Mouse (Mus musculus): Measurements from ENCODE around the gene Nav2.

The Nav2 gene

DNA sequence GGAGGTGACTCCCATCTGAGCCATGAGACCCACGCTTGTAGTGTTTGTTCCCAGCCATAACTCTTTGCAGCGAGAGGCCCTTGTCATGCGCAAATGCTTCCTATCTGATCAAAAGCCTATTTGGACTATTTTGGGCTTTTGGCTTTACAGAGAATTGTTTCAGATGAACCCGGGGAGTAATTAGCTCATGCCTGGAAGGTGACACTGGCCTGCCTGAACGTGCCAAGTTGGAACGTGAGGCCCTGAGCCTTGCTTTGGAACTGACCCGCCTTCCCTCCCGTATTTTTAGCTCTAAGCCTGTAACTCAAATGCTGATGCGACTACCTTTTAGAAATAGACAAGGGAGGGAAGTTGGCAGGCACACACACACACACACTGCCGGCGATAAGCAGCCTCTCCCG lies 649.7 kb downstream of the Nav2 start:
- ATAC-seq (ENCODE audit: insufficient number of reproducible peaks, low FRiP score, low TSS enrichment), result peak; percentile 43

DNA sequence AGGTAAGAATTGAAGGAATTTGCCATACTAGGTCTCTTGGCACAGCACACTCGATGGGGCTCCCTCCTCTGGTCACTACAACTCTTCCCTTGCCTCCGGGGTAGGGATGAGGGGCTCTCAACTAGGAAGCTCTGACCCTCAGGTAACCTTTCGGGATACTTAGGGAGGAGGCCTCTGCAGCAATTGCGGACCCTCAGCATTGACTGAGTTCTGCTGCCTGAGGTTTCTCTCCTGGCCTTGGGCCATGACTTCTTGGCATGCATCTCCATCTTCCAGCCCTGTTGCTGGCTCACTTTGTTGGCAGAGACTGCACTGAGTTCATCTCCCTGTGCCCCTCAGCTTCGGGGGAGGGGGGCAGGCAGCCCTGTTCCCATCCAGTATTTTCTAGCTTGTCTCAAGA lies 650.4 kb downstream of the Nav2 start:
- no peak for ATAC-seq (ENCODE audit: insufficient number of reproducible peaks, low FRiP score, low TSS enrichment)

DNA sequence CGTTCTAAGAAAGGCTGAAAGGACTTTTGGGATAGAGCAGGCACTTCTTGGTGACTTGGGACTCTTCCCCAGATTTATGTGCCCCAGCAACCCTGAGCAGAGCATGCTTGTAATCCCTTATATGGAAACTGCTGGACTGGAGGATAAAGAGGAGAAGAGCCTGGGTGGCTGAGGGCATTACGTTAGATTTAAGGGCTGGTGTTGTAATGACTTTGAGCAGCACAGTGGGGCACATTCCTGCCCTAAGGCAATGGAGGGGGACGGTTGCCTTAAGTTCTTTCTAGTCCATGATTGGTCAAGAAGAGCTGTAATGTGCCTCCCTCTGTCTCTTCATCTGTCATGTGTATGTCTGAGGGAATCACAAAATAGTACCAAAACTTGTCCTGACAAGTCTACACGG lies 651.5 kb downstream of the Nav2 start:
- ATAC-seq (ENCODE audit: insufficient number of reproducible peaks, low FRiP score, low TSS enrichment), result no peak

DNA sequence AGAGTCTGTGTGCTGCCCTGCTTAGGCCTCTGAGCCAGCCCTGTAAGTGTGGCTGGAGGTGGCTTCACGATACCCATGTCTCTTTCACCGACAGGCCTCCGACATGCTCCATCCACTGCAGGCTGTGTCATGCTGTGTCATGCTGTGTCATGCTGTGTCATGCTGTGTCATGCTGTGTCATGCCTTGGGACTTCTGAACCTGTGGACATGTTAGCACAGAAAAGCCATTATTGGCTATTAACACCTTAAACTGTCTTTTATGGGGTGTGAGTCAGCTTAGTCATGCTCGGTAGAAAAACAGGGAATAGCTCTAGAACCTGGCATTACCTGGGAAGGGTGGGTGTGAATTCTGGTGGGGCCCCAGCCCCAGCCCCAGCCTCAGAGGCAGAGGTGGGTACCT lies 653.9 kb downstream of the Nav2 start:
- no peak for ATAC-seq (ENCODE audit: insufficient number of reproducible peaks, low FRiP score, low TSS enrichment)

DNA sequence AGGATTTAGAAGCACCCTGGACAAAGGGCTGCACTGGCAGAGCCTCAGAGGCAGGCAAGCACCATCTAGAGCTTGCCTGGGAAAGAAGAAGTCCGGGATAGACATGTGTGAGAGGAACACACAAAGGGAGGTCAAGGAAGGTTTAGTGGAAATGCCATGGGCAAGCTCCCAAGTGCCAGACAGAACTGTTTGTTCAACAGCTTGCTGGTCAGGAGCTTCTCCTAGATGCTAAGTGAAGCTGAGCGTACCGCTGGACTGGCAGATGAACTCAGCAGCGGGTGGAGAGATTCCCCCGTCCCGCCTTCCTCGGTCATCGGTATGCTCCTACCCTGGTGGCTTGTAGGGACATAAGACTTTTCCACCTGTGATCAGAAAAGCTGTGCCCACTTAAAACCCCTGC lies 654.3 kb downstream of the Nav2 start:
- no peak for ATAC-seq (ENCODE audit: insufficient number of reproducible peaks, low FRiP score, low TSS enrichment)

DNA sequence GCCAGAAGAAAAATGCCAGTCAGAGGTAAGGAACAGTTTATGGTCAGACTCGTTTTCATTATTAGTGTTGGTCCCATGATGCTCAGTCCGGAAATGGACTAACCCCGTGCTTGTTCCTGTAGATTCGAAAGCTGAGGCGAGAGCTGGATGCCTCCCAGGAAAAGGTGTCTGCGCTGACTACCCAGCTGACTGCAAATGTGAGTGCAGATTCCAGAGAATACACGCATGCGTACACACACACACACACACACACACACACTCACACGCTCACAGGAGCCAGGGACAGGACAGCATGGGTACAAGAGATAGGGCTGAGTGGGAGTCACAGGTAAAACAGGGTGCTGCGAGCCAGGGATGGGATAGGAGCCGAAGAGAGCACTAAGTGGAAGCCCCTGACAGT lies 656.6 kb downstream of the Nav2 start:
- ATAC-seq (ENCODE audit: insufficient number of reproducible peaks, low FRiP score, low TSS enrichment), result no peak

DNA sequence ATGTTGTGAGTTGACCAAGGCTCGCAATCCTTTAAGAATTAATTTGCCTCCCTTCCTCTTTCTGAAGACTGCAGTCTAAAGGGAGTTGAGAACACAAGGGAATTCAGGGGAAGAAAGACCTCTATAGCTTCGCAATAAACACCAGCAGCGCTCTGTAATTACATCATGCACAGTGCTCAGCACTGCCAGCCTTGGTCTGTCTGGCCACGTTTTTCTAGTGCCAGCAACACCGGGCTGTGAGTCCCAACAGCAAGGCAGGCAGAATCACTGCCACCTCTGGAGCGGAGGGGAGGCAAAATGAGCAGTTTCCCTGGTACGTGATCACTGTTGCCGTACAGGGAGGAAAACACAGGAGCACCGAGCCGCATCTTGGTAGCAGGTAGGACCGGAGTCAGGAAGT lies 657.3 kb downstream of the Nav2 start:
- peak; percentile 18; the same call in 1 of the 2 replicates for ATAC-seq (ENCODE audit: insufficient number of reproducible peaks, low FRiP score, low TSS enrichment)

DNA sequence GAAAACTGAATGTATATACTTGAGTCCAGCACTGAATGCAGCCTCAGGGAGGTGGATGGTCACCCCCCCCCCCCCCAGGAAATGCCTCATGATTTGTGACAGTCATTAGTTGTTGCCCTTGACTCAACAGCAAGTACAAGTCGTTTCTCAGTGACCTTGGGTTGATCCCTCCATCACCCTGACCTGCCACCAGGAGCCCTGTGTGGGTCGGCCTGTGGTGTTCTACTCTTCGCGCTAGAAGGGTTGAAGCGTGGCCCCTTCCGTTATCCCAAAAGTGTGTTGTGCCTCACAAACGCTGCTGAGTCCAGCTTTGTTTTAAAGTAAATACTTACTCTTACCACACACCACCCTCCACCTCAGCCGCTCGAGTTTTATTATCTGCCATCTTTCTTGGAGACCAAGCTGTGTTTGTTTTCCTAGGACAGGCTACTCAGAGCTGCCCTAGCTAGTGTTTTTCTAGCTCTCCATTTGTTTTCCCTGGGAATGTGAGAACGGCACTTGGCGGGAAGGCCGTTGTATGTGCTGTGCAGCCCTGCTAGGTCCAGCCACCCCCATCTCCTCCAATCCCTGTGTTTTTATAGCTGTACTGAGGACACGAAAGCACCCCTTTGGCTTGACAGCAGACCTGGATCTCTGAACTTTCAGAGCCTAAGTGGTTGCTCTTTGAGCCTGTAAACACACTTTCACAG lies 659.0 kb downstream of the Nav2 start:
- no peak for ATAC-seq (ENCODE audit: insufficient number of reproducible peaks, low FRiP score, low TSS enrichment)

DNA sequence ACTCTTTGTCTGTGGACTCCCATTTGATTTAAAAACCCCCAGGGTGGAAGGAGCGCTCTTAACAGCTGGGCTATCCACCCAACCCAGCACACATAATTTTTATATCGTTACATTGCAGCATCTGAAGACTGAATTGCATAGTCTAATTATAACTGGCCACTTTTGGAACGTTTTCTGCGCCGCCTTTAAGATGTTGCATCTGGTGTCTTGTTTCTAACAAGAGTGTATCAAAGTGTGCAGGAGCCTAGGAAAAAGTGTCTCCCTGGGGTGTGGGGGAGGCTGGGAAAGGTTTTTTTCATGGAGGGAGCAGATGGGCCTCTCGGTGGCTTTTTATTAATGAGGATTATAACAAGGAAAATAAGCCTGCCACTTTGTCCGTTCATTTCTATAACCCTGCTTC lies 661.1 kb downstream of the Nav2 start:
- no peak for ATAC-seq (ENCODE audit: insufficient number of reproducible peaks, low FRiP score, low TSS enrichment)

DNA sequence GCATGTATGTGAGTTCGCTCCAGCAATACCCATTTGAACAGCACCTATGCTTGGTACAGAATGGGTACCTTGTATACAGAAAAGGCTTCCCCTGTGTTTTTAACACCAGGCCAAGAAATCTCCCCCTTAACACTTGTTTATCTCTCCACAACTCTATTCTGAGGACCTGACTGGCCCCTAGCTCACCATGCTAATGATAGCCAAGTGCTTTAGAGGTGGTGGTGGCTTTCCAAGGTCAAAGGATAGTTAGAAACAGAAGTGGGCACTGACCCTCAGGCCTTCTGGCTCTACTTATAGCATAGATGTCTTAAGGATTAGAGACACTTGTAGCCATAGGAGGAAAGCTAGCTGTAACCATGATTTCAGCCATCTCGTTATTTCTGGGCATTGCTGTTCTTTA lies 663.1 kb downstream of the Nav2 start:
- no peak for ATAC-seq (ENCODE audit: insufficient number of reproducible peaks, low FRiP score, low TSS enrichment)

DNA sequence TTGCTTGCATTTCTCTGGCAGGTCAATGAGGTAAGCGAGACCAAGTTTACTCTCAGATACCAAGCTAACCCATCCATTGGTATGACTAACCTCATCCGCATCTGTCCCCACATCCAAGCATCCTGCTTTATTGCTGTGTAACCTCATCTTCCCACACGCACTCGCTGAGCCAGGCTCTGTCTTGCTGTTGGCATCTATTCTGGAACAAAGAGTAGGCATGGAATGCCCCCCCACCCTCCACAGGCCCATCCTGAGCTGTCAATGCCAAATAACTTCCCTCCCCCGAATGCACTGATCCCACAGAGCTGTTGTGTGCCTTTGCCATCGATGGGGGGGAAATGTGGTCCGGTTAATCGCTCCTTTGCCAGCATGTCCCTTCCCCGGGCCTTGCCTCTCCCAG lies 666.7 kb downstream of the Nav2 start:
- ATAC-seq (ENCODE audit: insufficient number of reproducible peaks, low FRiP score, low TSS enrichment), result no peak

DNA sequence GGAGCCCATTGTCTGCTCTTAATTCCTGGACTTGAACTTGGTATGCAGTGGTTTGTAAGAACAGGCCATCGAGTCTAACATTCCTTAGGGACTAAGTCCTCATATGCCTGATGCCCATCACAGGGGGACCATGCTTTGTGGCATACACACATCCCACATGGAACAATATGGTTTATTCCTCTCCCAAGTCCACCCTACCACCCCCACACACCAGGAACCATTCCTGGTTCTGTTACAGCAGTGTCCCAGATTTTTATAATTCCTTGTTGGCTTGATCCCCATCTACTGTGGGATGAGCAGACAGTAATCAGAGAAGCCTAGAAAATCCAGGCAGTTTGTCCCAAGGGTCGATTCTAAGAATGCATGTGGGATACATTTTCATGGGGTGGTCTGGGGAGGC lies 668.6 kb downstream of the Nav2 start:
- ATAC-seq (ENCODE audit: insufficient number of reproducible peaks, low FRiP score, low TSS enrichment), result no peak

DNA sequence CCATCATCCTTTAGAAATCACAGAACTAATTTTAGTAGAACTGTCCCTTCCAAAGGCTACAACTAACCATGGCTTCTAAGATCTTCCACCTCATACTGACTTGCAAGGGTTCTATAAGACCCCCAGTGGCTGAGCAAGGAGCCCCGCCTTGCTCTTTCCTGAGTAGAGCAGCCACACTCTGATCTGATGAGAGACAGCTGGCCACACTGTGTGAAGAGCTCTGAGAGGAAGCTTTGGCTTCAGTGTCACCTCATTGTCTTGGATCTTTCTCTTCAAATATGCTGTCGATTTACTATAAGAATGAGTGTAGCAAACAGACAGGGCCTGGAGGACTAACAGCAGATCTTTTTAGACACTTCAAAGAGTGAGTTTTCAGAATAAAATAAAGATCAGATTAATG lies 673.4 kb downstream of the Nav2 start:
- ATAC-seq (ENCODE audit: insufficient number of reproducible peaks, low FRiP score, low TSS enrichment), result no peak

DNA sequence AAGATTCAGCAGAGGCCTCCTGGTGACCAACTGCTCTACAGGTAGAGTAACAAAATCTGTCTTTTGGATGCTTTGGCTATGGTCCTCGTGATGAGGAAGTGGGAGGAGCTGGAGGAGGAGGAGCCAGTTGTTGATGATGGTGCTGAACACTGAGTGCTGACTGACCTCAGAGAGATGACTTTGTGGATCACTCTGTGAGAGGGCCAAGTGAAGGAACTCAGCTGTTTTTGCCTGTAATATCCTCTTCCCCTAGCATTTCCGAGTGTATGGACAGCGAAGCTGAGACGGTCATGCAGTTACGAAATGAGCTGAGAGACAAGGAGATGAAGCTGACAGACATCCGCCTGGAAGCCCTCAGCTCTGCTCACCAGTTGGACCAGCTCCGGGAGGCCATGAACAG lies 674.0 kb downstream of the Nav2 start:
- ATAC-seq (ENCODE audit: insufficient number of reproducible peaks, low FRiP score, low TSS enrichment), result no peak

DNA sequence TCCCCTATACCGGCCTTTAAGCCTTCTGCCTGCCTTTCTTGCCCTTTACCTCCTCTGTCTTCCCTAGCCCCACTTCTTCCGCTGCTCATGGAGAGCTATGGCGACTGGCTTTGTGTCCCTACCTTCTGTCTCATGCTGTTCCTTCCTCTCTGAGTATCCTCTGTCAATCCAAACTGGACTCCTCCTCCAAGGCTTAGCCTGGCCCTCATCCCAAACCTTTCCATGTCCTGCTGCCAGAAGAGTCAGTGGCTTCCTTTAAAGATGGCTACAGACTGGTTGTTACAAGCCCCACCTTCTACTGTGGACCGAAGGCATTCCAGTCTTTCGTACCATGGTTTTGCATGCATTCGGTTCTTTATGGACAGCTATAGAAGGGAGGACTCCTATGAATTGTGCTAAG lies 674.7 kb downstream of the Nav2 start:
- 0 out of 2 replicates have a peak, but pooled peaks have one; percentile 59 for ATAC-seq (ENCODE audit: insufficient number of reproducible peaks, low FRiP score, low TSS enrichment)

DNA sequence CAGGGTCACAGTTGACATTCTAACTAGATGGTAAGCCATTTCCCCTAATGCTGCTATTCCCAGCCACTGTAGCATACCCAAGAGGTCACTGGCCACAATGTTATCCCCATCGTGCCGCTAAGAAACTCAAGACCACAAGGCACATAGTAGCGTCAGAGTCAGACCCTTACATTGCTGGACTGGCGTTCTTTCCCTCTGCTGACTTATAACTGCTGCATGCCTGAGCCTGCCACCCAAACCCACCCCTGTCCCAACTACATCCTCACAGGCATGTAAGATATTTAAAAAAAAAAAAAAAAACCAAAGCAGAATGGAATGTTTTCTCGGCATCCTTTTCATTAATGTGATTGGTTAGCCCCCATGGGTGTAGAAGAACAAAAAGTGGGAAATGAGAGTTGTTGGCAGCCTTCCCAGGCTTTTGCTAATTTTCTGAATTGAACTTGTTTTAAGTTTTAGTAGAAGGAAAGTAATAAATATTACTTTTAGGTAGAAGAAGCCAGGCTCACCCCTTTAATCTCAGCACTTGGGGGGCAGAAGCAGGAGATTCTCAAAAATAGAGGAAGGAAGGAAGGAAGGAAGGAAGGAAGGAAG lies 678.1 kb downstream of the Nav2 start:
- ATAC-seq (ENCODE audit: insufficient number of reproducible peaks, low FRiP score, low TSS enrichment), result no peak

DNA sequence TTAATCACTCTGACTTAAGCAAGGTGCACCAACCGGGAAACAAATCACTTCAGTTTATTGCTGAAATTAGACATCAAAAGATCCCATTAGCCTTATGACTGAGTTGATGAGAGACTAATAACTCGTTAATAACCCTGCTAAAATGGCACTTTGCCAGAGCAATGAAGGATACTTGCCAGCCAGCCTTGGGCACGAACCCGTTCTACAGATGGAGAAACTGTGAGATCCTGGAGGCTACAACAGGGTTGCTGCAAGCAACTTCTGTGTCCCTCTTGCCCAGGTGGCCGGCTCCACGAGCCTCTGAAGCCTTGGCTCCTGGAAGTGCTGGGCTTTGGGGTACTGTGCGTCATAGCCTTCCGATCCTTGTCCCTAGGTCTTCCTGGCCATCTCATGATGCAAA lies 681.1 kb downstream of the Nav2 start:
- peak; percentile 66; the same call in 1 of the 2 replicates for ATAC-seq (ENCODE audit: insufficient number of reproducible peaks, low FRiP score, low TSS enrichment)

DNA sequence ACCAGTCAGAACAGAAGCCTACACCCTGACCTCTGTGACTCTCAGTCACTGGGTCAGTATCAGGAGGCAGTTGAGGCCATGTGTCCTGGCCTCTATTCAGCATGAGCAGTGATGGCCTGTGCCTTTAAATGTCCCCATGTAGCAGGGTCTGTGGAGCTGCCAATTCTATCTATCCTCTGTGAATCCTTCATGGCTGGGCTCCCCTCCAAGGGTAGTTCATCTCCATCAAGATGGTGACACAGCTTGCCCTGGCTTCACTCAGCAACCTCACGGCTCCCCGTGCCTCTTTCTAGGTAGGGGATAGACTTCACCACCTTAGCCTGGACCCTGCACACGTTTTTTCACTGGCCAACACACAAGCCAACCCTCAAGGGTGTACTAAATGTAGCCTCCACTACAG lies 689.3 kb downstream of the Nav2 start:
- no peak for ATAC-seq (ENCODE audit: insufficient number of reproducible peaks, low FRiP score, low TSS enrichment)

DNA sequence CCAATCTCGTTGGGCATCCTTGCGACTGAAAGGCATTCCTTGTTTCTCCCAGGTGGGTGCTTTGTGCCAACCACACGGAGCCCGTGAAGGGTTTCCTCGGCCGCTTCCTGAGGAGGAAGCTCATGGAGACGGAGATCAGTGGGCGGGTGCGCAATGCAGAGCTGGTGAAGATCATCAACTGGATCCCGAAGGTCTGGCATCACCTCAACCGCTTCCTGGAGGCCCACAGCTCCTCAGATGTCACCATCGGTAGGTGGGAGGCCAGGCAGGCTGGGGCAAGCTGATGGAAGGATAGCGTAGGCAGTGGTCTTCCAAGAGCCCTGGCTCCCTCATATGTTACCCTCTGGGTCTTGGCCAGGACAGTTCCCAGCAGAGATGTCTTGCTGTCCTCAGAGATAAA lies 689.7 kb downstream of the Nav2 start:
- no peak for ATAC-seq (ENCODE audit: insufficient number of reproducible peaks, low FRiP score, low TSS enrichment)

DNA sequence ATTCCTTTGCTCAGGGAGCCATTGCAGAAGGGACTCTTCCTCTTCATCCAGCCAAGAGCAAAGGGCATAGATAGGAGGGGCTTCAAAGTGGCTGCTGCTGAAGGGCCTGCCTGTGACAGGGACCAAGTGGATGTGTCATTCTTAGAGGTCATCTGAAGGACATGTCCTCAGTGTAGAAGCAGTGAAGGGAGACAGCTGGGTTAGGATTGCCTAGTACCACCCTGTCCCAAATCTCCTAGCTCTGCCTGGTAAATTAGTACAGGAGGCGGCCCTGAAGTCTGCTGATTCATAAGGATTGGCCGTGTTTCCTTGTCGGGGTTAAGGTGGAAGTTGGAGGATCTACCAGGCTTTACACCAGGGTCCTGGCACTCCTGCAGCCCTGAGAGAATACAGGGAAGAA lies 691.4 kb downstream of the Nav2 start:
- no peak for ATAC-seq (ENCODE audit: insufficient number of reproducible peaks, low FRiP score, low TSS enrichment)

DNA sequence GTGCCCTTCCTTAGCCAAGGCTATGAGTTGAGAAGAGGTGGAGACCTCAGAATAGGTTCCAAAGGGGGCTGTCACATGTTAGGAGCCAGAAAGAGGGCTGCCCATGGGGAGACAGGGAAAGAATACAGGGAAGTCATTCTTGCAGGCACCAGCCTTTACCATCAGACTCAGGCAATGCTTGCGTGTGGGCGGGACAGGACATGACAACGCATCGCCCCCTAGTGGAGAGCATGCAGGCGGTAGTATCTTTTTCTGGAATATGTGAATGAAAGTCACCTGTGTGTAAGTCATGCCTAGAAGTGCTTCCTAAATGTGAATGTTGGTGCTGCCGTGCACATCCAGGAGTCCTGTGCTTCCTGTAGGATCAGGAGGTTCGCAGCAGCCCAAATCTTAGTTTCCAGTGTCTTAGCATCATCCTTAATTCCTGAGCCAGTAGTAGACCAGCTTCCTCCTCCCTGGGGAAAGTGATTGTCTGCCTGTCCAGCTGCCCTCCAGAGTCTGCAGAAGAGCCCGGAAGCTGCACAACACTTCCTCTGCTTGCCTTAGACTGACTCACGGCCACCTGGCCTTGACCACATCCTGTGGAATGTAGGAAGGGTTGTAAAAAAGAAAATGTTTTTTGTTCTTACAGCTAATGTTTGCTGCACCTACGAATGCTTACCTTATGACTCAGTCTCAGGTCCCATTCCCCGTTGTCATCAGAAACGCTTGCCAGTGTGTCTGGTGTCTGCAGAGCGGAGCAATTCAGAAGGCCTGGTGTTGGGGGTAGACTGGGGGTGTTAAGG lies 692.9 kb downstream of the Nav2 start:
- peak; percentile 31; the same call in 1 of the 2 replicates for ATAC-seq (ENCODE audit: insufficient number of reproducible peaks, low FRiP score, low TSS enrichment)

DNA sequence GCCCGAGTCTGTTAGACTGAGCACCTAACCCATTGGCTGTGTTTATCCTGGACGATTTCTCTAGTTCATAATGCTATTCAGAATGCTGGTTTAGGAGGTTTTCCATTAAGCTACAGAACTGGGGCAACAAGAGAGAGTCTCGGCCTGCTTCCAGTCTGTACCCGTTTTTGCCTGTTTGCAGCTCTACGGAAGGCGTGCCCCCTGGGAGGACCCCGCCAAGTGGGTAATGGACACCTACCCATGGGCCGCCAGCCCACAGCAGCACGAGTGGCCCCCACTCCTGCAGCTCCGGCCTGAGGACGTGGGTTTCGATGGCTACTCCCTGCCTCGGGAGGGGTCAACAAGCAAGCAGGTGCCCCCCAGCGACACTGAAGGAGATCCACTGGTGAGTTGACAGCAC lies 695.7 kb downstream of the Nav2 start:
- ATAC-seq (ENCODE audit: insufficient number of reproducible peaks, low FRiP score, low TSS enrichment), result no peak

Measured in cerebellum, adult (tissue).